Mouse (Mus musculus): ENCODE results near the gene Chn2. TPM values are rescaled to one million over a fixed set of nuclear protein-coding genes. Genes with fewer than 3 reads are reported as not detected.
A peak's percentile ranks its signal among the peaks of the same experiment; 100 is the strongest.

Chn2 gene
- polyA plus RNA-seq, 1 experiment: 574 TPM

GRCm38 (mm10) chr6:54313071-54313470 is 273.7 kb downstream of the Chn2 start:
- H3K27me3 ChIP-seq (ENCODE audit: control insufficient read depth, insufficient read depth, low read length): no peaks in the 10 kb centered on the region
- H3K4me3 ChIP-seq (replicated peaks; ENCODE audit: insufficient read depth, low read depth, low read length): no peak overlapping the region
- WGBS: 64% methylated on average over 2 of the region's 2 CpGs
- DNase-seq: no peak
- H3K27ac ChIP-seq (ENCODE audit: insufficient read depth, low read length): no peak overlapping the region
- TF ChIP-seq CTCF (IDR thresholded peaks at IDR 0.05; ENCODE audit: borderline replicate concordance, insufficient read depth, low read depth, low read length): no peak
- TF ChIP-seq POLR2A (IDR thresholded peaks at IDR 0.05; ENCODE audit: borderline replicate concordance, insufficient read depth, low read length): no peak
- H3K4me1 ChIP-seq (ENCODE audit: control insufficient read depth, insufficient read depth, low read length): no peaks in the 10 kb centered on the region

GRCm38 (mm10) chr6:54318618-54319017 is 279.3 kb downstream of the Chn2 start:
- Histone ChIP-seq H3K4me1 (ENCODE audit: control insufficient read depth, insufficient read depth, low read length) (no peaks in the 10 kb centered on the region), H3K27me3 (ENCODE audit: control insufficient read depth, insufficient read depth, low read length) (no peaks in the 10 kb centered on the region), H3K27ac (ENCODE audit: insufficient read depth, low read length) (no peak overlapping the region), H3K4me3 (replicated peaks; ENCODE audit: insufficient read depth, low read depth, low read length) (no peak overlapping the region)
- DNase-seq: no peak
- 87% methylated on average over 9 of the region's 9 CpGs for WGBS
- TF ChIP-seq POLR2A (IDR thresholded peaks at IDR 0.05; ENCODE audit: borderline replicate concordance, insufficient read depth, low read length) (no peak), CTCF (IDR thresholded peaks at IDR 0.05; ENCODE audit: borderline replicate concordance, insufficient read depth, low read depth, low read length) (no peak)

- 68% methylated on average over 3 of the region's 3 CpGs for WGBS
Measured at GRCm38 (mm10) chr6:54319198-54319597, 279.8 kb downstream of the Chn2 start.

GRCm38 (mm10) chr6:54320236-54320635 is 280.9 kb downstream of the Chn2 start:
- WGBS: 93% methylated on average over 1 of the region's 1 CpGs
- TF ChIP-seq CTCF (IDR thresholded peaks at IDR 0.05; ENCODE audit: borderline replicate concordance, insufficient read depth, low read depth, low read length) (no peak), POLR2A (IDR thresholded peaks at IDR 0.05; ENCODE audit: borderline replicate concordance, insufficient read depth, low read length) (no peak)
- no peak overlapping the region for H3K4me3 ChIP-seq (replicated peaks; ENCODE audit: insufficient read depth, low read depth, low read length)
- no peak overlapping the region for H3K27ac ChIP-seq (ENCODE audit: insufficient read depth, low read length)
- no peaks in the 10 kb centered on the region for H3K4me1 ChIP-seq (ENCODE audit: control insufficient read depth, insufficient read depth, low read length)
- no peak for DNase-seq
- H3K27me3 ChIP-seq (ENCODE audit: control insufficient read depth, insufficient read depth, low read length): no peaks in the 10 kb centered on the region

More at GRCm38 (mm10) chr6:54319198-54319597, 279.8 kb downstream of the Chn2 start:
- H3K4me1 ChIP-seq (ENCODE audit: control insufficient read depth, insufficient read depth, low read length): no peaks in the 10 kb centered on the region
- no peaks in the 10 kb centered on the region for H3K27me3 ChIP-seq (ENCODE audit: control insufficient read depth, insufficient read depth, low read length)
- TF ChIP-seq POLR2A (IDR thresholded peaks at IDR 0.05; ENCODE audit: borderline replicate concordance, insufficient read depth, low read length): no peak
- no peak for TF ChIP-seq CTCF (IDR thresholded peaks at IDR 0.05; ENCODE audit: borderline replicate concordance, insufficient read depth, low read depth, low read length)
- no peak overlapping the region for H3K27ac ChIP-seq (ENCODE audit: insufficient read depth, low read length)
- no peak for DNase-seq
- H3K4me3 ChIP-seq (replicated peaks; ENCODE audit: insufficient read depth, low read depth, low read length): no peak overlapping the region

GRCm38 (mm10) chr6:54325246-54325885 is 286.0 kb downstream of the Chn2 start, which contains the start of gene Prr15:
Gene Prr15 (plus strand): TSS chr6:54325835.
- Histone ChIP-seq H3K4me3 (replicated peaks; ENCODE audit: insufficient read depth, low read depth, low read length) (peak within 1 kb of the TSS; percentile 75), H3K27ac (ENCODE audit: insufficient read depth, low read length) (no peak within 1 kb of the TSS), H3K27me3 (ENCODE audit: control insufficient read depth, insufficient read depth, low read length) (no peaks in the 10 kb centered on the region), H3K4me1 (ENCODE audit: control insufficient read depth, insufficient read depth, low read length) (no peaks in the 10 kb centered on the region)
- no peak for TF ChIP-seq CTCF (IDR thresholded peaks at IDR 0.05; ENCODE audit: borderline replicate concordance, insufficient read depth, low read depth, low read length)
- no peak for TF ChIP-seq POLR2A (IDR thresholded peaks at IDR 0.05; ENCODE audit: borderline replicate concordance, insufficient read depth, low read length)
- 34% methylated on average over 3 of the region's 3 CpGs for WGBS
- no peak for DNase-seq

- Histone ChIP-seq H3K27me3 (ENCODE audit: control insufficient read depth, insufficient read depth, low read length) (no peaks in the 10 kb centered on the region), H3K4me3 (replicated peaks; ENCODE audit: insufficient read depth, low read depth, low read length) (peak overlapping the region; percentile 75), H3K27ac (ENCODE audit: insufficient read depth, low read length) (no peak overlapping the region), H3K4me1 (ENCODE audit: control insufficient read depth, insufficient read depth, low read length) (no peaks in the 10 kb centered on the region)
- under 1% methylated on average over 53 of the region's 53 CpGs for WGBS
- peak; percentile 73 to 78 for DNase-seq
- no peak for TF ChIP-seq POLR2A (IDR thresholded peaks at IDR 0.05; ENCODE audit: borderline replicate concordance, insufficient read depth, low read length)
- TF ChIP-seq CTCF (IDR thresholded peaks at IDR 0.05; ENCODE audit: borderline replicate concordance, insufficient read depth, low read depth, low read length): no peak
Measured at GRCm38 (mm10) chr6:54326671-54327625, 287.6 kb downstream of the Chn2 start.

- Histone ChIP-seq H3K27me3 (ENCODE audit: control insufficient read depth, insufficient read depth, low read length) (no peaks in the 10 kb centered on the region), H3K27ac (ENCODE audit: insufficient read depth, low read length) (no peak overlapping the region), H3K4me1 (ENCODE audit: control insufficient read depth, insufficient read depth, low read length) (no peaks in the 10 kb centered on the region), H3K4me3 (replicated peaks; ENCODE audit: insufficient read depth, low read depth, low read length) (peak overlapping the region; percentile 75)
- TF ChIP-seq POLR2A (IDR thresholded peaks at IDR 0.05; ENCODE audit: borderline replicate concordance, insufficient read depth, low read length) (no peak), CTCF (IDR thresholded peaks at IDR 0.05; ENCODE audit: borderline replicate concordance, insufficient read depth, low read depth, low read length) (no peak)
- peak; percentile 71 to 77 for DNase-seq
- WGBS: 1% methylated on average over 28 of the region's 28 CpGs
Measured at GRCm38 (mm10) chr6:54327626-54328003, 288.3 kb downstream of the Chn2 start.

All from cerebellum, adult 2 months (tissue).